Mouse (Mus musculus) liver, embryonic 15.5 days (tissue): ENCODE measurements around the gene Dmrtc2. TPM values are rescaled to one million over a fixed set of nuclear protein-coding genes. Genes with fewer than 3 reads are reported as not detected.
A peak's percentile ranks its signal among the peaks of the same experiment; 100 is the strongest.
"Not testable (repeated sequence)": the region's sequence is repeated elsewhere in the genome, so short reads cannot be mapped to it uniquely, and the experiment has no call there.

ENCODE experiments used
- ATAC-seq: fragments of 200-750 bp; cut with Nextera tagmentation; 2 replicates; pipeline ENCODE4 v1.8.0; 2017; ENCODE audit warnings: moderate number of reproducible peaks, mild to moderate bottlenecking, moderate library complexity; ENCODE audit not compliant: insufficient read depth
- H3K27ac ChIP-seq: fragments of 300-500 bp; sonication (generic); replicated peaks from 2 replicates; pipeline ENCODE4 v1.5.1; 2015; ENCODE audit warnings: mild to moderate bottlenecking, inconsistent platforms
- H3K27me3 ChIP-seq: fragments of 300-500 bp; sonication (generic); 2 replicates; pipeline ENCODE4 v1.6.1; 2015; ENCODE audit warnings: mild to moderate bottlenecking, inconsistent platforms
- H3K36me3 ChIP-seq: fragments of 300-500 bp; sonication (generic); replicated peaks from 2 replicates; pipeline ENCODE4 v1.6.1; 2015; ENCODE audit warnings: moderate library complexity, mild to moderate bottlenecking, inconsistent platforms
- H3K4me1 ChIP-seq: fragments of 300-500 bp; sonication (generic); replicated peaks from 2 replicates; pipeline ENCODE4 v1.6.1; 2015; ENCODE audit warnings: inconsistent platforms
- H3K4me2 ChIP-seq: fragments of 300-500 bp; sonication (generic); 2 replicates; pipeline ENCODE4 v1.6.1; 2015; ENCODE audit warnings: moderate library complexity, mild to moderate bottlenecking, inconsistent platforms
- H3K4me3 ChIP-seq: fragments of 300-500 bp; sonication (generic); replicated peaks from 2 replicates; pipeline ENCODE4 v1.5.1; 2015; ENCODE audit warnings: mild to moderate bottlenecking, inconsistent platforms
- H3K9ac ChIP-seq: fragments of 300-500 bp; sonication (generic); 2 replicates; pipeline ENCODE4 v1.6.1; 2015; ENCODE audit warnings: moderate library complexity, mild to moderate bottlenecking, inconsistent platforms
- H3K9me3 ChIP-seq: fragments of 300-500 bp; sonication (generic); replicated peaks from 2 replicates; pipeline ENCODE4 v1.6.1; 2016; ENCODE audit warnings: inconsistent platforms
- WGBS: fragments of 180-500 bp; shearing (Covaris S2); methylation state at CpG from one replicate; pipeline ENCODE4 v1.1.7; 2015; ENCODE audit warnings: mixed read lengths; ENCODE audit not compliant: insufficient replicate concordance; 5-methylcytosine and 5-hydroxymethylcytosine counted together
- polyA plus RNA-seq: library from polyadenylated mRNA; unstranded; fragments of >200 nt; fragmentation: Nextera tagmentation; extraction: Ambion mirVana; gene quantifications from 2 replicates; pipeline ENCODE4 v1.2.1, GENCODE M21; 2015

Dmrtc2 gene
- polyA plus RNA-seq, 1 experiment from 2014 or later: not detected

DNA sequence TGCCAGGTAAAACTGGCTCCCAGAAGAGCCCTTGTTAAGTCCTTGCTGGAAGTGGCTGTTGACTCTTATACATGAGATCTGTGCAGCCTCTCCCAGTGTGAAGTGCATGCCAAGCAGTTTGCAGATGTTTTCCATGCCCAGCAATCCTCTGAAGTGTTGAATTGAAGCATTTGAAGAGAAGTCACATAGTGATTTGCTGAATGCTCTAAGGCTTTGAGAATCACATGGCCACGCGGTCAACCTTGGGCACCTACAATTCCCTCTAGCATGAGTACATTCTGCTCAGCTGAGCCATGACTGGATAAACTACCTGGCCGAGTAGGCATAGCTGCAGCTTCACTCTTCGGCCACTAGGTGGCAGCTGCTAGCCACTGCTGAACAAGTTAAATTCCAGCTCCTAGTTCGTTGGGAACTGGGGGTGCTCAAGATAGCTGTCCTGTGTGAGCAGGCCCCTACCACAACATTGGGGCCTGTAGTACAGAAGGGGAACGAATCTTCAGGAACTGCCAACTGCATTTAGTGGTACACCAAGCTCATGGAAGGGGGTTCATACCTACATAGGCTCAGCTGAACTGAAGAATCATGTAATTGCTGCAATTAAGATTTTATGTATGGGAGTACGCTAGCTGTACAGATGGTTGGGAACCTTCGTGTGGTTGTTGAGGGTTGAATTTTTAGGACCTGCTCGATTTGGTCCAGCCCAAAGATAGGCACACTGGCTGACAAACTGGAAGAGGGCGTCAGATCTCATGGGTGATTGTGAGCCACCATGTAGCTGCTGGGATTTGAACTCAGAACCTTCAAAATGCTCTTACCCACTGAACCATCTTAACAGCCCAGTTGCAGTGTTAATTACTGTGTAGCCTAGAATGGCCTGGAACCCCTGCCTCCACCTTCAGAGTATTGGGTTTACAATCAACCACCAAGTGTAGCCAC, 20.7 kb downstream of the Dmrtc2 start:
- 23% methylated on average over 10 of the region's 10 CpGs for WGBS
- Histone ChIP-seq H3K9ac (no peak overlapping the region), H3K27ac (peak overlapping the region; percentile 16), H3K4me3 (no peak overlapping the region), H3K36me3 (peaks cover 57% of the 10 kb centered on the region), H3K4me2 (no peak overlapping the region), H3K4me1 (peaks cover 36% of the 10 kb centered on the region), H3K9me3 (no peaks in the 10 kb centered on the region), H3K27me3 (no peaks in the 10 kb centered on the region)
- ATAC-seq: peak; percentile 50

DNA sequence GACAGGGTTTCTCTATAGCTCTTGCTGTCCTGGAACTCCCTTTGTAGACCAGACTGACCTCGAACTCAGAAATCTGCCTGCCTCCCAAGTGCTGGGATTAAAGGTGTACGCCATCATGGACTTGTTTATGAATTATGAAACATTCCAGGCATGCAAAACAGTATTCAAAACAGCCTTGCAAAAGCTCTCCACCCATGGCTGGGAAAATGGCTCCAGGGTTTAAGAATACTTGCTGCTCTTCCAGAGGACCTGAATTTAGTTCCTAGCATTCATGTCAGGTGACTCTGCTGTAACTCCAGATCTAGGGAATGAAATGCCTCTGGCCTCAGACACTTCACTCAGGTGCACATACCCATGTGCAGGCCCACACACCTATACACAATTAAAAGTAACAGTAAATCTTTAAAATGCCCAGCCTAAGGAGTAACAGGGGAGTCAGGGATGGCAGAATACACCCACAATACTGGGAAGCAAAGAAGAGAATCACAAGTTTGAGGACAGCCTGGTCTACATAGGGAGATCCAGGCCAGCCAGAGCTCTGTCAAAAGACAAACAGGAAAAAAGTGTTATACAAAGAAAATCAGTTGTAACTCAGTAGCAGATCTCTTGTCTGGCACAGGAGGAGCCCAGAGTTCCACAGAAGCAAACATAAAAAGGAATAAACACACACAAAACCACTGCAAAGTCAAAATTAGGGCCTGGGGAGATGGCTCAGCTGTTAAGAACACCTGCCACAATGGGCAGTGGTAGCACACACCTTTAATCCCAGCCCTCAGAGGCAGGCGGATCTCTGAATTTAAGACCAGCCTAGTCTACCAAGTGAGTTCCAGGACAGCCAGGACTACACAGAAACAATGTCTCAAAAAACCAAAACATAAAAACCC, 21.6 kb downstream of the Dmrtc2 start:
- H3K27ac ChIP-seq: 0 out of 2 replicates have a peak overlapping the region, but pooled peaks have one; percentile 14
- WGBS: 68% methylated on average over 3 of the region's 3 CpGs
- no peak overlapping the region for H3K4me2 ChIP-seq
- H3K4me1 ChIP-seq: peaks cover 27% of the 10 kb centered on the region
- ATAC-seq: no peak
- H3K9ac ChIP-seq: no peak overlapping the region; the same call in 1 of the 2 replicates
- H3K27me3 ChIP-seq: no peaks in the 10 kb centered on the region
- no peaks in the 10 kb centered on the region for H3K9me3 ChIP-seq
- H3K4me3 ChIP-seq: no peak overlapping the region
- H3K36me3 ChIP-seq: peaks cover 48% of the 10 kb centered on the region

DNA sequence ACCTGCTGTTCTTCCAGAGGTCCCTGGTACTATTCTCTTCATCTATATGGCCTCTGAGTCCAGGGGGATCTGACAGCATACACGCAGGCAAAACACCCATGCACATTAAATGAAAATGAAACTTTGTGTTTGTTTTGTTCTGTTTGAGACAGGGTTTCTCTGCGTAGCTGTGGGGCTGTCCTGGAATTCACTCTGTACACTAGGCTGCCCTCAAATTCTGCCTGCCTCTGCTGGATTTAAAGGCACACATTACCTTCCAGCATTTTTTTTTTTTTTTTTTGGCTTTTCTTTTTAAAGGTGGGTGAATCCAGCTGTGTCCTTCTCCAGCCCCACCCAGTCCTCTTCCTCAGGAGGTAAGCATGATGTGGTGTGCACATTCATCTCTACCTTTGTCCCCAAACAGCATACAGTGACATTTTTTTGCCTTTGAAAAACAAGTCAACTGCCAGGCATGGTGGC, 22.3 kb downstream of the Dmrtc2 start:
- no peaks in the 10 kb centered on the region for H3K9me3 ChIP-seq
- 0 out of 2 replicates have a peak overlapping the region, but pooled peaks have one; percentile 8 for H3K27ac ChIP-seq
- no peak overlapping the region for H3K4me2 ChIP-seq
- H3K27me3 ChIP-seq: no peaks in the 10 kb centered on the region
- H3K4me1 ChIP-seq: peaks cover 20% of the 10 kb centered on the region
- WGBS: 49% methylated on average over 2 of the region's 2 CpGs
- ATAC-seq: no peak
- no peak overlapping the region for H3K4me3 ChIP-seq
- H3K9ac ChIP-seq: no peak overlapping the region
- peaks cover 41% of the 10 kb centered on the region for H3K36me3 ChIP-seq

DNA sequence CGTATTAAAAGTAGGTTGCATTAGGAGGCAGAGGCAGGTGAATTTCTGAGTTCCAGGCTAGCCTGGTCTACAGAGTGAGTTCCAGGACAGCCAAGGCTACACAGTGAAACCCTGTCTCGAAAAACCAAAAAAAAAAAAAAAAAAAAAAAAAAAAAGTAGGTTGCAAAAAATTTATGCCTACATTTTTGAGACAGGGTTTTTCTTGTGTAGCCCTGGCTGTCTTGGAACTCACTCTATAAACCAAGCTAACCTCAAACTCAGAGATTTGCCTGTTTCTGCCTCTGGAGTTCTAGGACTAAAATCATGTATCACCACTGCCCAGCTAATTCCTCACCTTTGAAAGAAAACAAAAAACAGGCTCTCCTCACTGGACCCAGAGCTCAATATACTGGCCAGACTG, 25.9 kb downstream of the Dmrtc2 start:
- H3K27ac ChIP-seq, H3K9ac ChIP-seq, H3K4me1 ChIP-seq, H3K4me3 ChIP-seq, H3K4me2 ChIP-seq, H3K27me3 ChIP-seq, H3K36me3 ChIP-seq, ATAC-seq, H3K9me3 ChIP-seq: not testable (repeated sequence)
- 80% methylated on average over 2 of the region's 2 CpGs for WGBS

DNA sequence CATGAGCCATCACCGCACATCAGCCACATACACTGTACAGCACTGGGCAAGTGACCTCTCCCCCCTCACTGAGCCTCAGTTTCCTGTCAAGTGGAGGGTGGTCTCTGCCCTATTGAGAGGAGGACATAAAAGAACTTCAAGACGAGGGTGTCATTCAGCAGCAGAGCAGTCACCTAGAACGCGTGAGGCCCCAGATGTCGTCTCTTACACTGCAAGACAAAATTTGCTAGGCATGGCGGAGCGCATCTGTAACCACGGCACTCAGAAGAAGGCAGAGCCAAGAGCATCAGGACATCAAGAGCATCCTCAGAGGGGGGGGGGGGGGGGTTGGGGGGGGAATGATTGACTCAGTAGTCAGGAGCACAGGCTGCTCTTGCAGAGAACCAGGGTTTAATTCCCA, 26.4 kb downstream of the Dmrtc2 start:
- H3K27ac ChIP-seq: no peak overlapping the region
- 77% methylated on average over 8 of the region's 8 CpGs for WGBS

DNA sequence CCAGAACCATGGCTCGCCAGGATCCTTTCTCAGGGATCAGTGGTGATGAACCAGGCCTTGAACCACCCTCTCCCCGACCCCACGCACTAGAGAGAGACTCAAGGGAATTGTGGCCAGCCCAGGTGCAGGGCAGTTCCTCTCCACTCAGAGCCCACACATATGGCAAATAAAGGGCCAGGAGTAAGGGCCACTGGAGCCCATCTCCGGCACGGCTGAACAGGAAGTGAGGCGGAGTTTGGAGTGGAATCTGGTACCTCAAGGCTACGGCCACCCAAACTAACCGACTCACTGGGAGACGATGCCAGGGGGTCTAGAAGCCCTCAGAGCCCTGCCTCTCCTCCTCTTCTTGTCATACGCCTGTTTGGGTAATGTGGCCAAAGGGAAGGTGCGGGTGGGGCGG, 27.4 kb downstream of the Dmrtc2 start, which contains the start of gene Cd79a:
TSS of gene Cd79a (plus strand) at position 158 of the 400 bp plus-strand sequence.
- Histone ChIP-seq H3K9me3 (no peaks in the 10 kb centered on the region), H3K27me3 (no peaks in the 10 kb centered on the region), H3K4me1 (peaks cover 16% of the 10 kb centered on the region), H3K4me3 (no peak within 1 kb of the TSS), H3K4me2 (no peak within 1 kb of the TSS), H3K9ac (no peak within 1 kb of the TSS), H3K36me3 (no peaks in the 10 kb centered on the region), H3K27ac (no peak within 1 kb of the TSS)
- ATAC-seq: no peak
- WGBS: 49% methylated on average over 12 of the region's 12 CpGs

More for the DNA sequence above, 26.4 kb downstream of the Dmrtc2 start:
- Histone ChIP-seq H3K36me3 (peaks cover under 1% of the 10 kb centered on the region; the same call in 1 of the 2 replicates), H3K4me3 (no peak overlapping the region), H3K27me3 (no peaks in the 10 kb centered on the region), H3K9me3 (no peaks in the 10 kb centered on the region), H3K9ac (no peak overlapping the region), H3K4me1 (peaks cover 10% of the 10 kb centered on the region), H3K4me2 (no peak overlapping the region)
- no peak for ATAC-seq

DNA sequence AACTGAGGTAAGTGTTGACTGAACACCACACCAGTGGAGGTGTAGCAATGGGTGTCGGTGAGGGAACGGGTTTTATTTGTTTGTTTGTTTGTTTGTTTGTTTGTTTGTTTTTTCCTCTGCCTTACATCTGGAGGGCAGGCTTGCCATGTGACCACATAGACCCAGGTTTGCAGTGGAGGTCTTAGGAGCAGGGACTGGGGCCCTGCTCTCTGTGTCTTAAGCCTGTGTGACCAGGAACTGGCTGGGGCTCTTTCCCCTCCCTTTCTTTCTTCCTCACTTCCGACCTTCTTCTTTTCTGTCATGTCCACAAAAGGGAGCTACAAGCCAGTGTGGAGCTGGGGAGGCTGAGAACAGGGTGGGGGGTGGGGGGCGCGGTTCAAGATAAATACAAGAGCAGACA, 28.1 kb downstream of the Dmrtc2 start:
- Histone ChIP-seq H3K4me1 (peaks cover 24% of the 10 kb centered on the region), H3K4me2 (no peak overlapping the region), H3K9ac (no peak overlapping the region), H3K27me3 (no peaks in the 10 kb centered on the region), H3K27ac (no peak overlapping the region), H3K9me3 (no peaks in the 10 kb centered on the region), H3K4me3 (no peak overlapping the region), H3K36me3 (no peaks in the 10 kb centered on the region)
- WGBS: 51% methylated on average over 5 of the region's 5 CpGs
- no peak for ATAC-seq

DNA sequence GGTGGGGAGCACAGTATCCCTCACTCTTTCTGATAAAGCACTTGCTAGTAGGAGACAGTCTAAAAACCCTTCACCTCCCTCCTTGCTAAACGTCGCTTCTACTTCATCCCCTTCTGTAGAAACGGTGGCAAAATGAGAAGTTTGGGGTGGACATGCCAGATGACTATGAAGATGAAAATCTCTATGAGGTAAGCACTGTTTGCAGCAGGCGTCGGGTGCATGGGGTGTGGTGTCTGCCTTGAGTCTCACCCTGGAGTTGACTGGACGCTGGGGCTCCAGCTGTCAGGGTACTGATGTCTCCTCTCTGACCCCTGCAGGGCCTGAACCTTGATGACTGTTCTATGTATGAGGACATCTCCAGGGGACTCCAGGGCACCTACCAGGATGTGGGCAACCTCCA, 31.3 kb downstream of the Dmrtc2 start:
- H3K4me2 ChIP-seq: no peak overlapping the region
- no peak overlapping the region for H3K9ac ChIP-seq
- no peak overlapping the region for H3K4me3 ChIP-seq
- WGBS: 25% methylated on average over 6 of the region's 6 CpGs
- no peak for ATAC-seq
- H3K36me3 ChIP-seq: no peaks in the 10 kb centered on the region
- H3K27ac ChIP-seq: 0 out of 2 replicates have a peak overlapping the region, but pooled peaks have one; percentile 38
- peaks cover 51% of the 10 kb centered on the region for H3K4me1 ChIP-seq
- H3K27me3 ChIP-seq: no peaks in the 10 kb centered on the region
- H3K9me3 ChIP-seq: no peaks in the 10 kb centered on the region

DNA sequence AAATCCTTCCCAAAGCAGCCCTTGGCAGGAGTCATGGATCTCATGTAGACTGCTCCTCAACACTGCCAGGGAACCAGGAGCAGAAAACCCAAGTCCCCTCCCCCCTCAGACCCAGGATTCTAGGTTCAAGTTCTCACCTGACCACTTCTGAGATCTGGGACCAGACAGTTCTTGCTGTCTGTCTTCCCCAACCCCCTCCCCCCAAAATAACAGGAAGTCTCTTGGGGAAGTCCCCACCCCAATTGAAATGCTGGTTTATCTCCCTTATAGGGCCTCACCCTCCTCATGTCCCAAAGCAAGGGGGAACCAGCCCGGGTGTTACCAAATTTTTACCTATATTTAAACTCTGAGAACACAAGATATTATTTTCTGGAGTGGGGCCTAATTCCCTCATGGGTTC, 32.0 kb downstream of the Dmrtc2 start:
- 8% methylated on average over 1 of the region's 1 CpGs for WGBS
- Histone ChIP-seq H3K9me3 (no peaks in the 10 kb centered on the region), H3K9ac (no peak overlapping the region), H3K4me1 (peaks cover 58% of the 10 kb centered on the region), H3K4me2 (peak overlapping the region; percentile 93), H3K4me3 (peak overlapping the region; percentile 72; the same call in 1 of the 2 replicates), H3K27ac (peak overlapping the region; percentile 93), H3K27me3 (no peaks in the 10 kb centered on the region), H3K36me3 (no peaks in the 10 kb centered on the region)
- ATAC-seq: no peak

DNA sequence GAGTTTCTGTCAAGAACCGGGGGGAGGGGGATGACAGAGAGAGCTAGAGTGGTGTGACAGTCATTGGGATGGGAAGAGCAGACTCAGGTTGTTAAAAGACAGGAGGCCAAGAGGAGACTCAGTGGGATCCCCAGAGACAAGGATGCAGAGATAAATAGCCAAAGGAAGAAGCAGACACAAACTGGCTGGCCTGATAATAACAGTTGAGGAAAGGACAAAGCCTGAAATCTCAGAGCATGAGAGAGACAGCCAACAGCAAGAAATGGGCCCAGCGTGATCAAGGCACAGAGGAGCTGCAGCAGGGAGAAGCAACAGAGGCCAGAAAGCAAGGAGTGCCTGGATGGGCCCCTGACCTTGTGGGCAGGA, 32.4 kb downstream of the Dmrtc2 start:
- Histone ChIP-seq H3K27me3 (no peaks in the 10 kb centered on the region), H3K4me3 (peak overlapping the region; percentile 72), H3K9me3 (no peaks in the 10 kb centered on the region), H3K4me1 (peaks cover 62% of the 10 kb centered on the region), H3K27ac (peak overlapping the region; percentile 93), H3K36me3 (no peaks in the 10 kb centered on the region), H3K9ac (peak overlapping the region; percentile 79), H3K4me2 (peak overlapping the region; percentile 93)
- WGBS: 11% methylated on average over 2 of the region's 2 CpGs
- ATAC-seq: no peak
